Mouse (Mus musculus) layer of hippocampus, postnatal 10 days (tissue): ENCODE measurements at regions not wholly inside any gene's neighbourhood (a gene's known extent, or its start where the extent isn't known, plus 50 kb on each side); places are given as distances from the start of the nearest gene placed in this dataset.

Experiments used
- DNase-seq, 2 experiments: peaks; one replicate each; pipeline ENCODE4 v3.0.0; 2021; ENCODE audit warnings: low spot score in 2 of 2

- no peak for DNase-seq
Measured at GRCm38 (mm10) chr17:4196793-4197448, 500.9 kb upstream of the Nox3 start.

DNA sequence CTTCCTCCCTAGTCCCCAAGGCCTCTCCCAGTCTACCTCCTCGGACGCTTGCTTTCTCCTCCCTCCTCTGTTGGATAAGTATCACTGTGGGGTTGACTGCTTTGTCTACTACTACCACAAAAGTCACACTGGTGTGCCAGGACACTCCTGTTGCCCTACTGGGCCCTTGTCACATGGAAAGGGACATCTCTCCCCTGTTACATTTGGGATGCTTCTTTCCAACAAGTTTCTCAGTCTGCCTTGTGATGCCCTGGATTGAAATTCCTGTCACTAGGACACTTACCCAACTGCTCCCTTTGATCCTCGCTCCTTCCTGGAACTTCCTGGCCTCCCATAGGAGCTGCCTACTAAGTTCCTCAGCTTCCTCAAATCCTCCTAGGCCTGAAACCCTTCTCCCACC is 501.9 kb upstream of the Nox3 start:
- no peak for DNase-seq

DNA sequence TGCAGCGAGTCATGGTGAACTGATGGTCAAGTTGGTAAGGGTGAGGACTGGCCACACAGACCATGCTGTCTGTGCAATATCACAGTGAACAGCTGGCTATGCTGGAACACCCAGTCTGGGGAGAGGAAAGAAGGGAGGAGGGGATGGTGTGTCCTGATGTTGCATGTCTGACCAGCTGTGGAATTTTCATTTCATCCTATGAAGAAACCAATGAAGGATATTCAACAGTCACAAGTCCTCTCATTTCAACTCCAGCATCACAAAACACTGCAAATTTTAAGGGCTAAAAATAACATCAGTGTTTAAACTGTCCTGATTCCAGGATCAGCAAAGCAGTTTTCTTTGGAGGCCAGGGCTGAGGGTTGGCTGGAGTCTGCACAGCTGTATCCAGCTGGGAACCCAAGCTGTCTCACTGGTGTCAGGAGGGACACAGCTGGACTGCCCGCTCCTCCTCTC is 503.7 kb upstream of the Nox3 start:
- DNase-seq = no peak

- DNase-seq = no peak
Measured at GRCm38 (mm10) chr17:4201300-4201699, 505.2 kb upstream of the Nox3 start.

DNA sequence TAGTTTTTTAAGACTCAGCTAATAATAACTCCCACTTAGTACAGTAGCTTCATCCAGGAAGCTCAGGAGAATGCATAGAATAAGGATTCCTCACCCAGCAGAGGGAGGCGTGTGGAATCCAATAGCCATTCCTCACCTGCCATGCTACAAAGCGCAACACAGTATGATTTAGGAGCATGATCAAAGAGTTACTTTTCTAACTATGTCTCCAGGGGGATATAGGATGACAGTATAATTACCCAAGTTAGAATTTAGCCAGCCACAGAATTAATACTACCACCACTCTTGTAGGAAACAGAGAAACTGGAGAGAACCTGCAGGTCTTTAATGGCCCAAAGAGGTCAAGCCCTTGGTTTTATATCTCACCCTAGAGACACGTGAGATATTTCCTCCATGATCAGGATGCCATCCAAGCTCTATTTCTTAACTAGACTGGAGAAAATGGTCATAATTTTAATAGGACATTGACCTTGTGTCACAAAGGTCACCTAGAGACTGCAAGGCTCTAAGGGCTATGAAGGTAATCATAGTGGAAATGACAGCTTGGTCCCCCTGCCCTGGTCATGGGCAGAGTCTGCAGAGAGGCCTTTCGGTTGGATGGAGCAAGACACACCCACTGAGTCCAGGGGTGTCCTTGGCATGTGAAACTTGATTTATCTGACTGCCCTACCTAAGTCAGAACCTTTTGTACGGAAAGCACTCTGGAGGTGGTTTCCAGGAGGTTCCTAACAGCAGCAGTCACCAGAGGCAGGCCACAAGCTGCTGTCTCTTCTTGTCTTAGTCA is 512.3 kb upstream of the Nox3 start:
- no peak for DNase-seq

DNA sequence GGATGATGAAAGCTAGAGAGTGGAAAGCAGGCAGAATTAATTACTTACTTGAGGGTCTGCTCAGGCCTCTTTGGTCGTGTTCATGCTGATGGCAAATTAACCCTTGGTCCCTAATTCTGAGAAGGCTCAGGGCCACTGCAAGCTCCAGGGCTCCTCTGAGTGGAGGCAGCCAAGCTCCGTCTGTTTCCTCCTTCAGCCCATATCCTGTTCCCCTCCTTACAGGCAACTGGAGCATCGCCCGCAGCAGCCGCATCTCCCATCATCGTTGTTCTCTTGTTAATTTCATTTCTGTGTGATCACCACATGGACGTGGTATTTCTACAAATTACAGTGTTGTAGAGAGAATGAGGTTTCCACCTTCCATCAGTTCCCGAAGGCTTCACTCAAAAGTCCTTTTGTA is 513.6 kb upstream of the Nox3 start:
- DNase-seq = no peak

GRCm38 (mm10) chr17:4212586-4212985 is 516.5 kb upstream of the Nox3 start:
- no peak for DNase-seq

DNA sequence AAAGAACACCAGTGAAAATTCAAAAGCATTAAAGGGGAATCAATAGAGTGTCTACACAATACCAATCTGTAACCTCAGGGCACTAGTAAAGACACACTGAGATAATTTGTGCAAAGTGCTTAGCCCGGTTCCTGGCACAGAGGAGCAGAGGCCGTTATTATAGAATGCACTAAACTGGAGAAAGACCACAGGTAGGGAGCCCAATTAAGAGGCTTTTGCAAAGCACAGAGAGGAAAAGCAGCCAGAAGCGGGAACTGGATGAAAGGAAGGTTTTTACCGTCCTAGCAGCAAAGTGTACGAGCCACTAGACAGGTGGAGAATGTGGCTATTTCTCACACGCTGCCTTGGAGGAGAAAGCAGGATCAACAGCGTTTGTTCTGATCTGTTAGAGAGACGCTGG is 518.9 kb upstream of the Nox3 start:
- no peak for DNase-seq

DNA sequence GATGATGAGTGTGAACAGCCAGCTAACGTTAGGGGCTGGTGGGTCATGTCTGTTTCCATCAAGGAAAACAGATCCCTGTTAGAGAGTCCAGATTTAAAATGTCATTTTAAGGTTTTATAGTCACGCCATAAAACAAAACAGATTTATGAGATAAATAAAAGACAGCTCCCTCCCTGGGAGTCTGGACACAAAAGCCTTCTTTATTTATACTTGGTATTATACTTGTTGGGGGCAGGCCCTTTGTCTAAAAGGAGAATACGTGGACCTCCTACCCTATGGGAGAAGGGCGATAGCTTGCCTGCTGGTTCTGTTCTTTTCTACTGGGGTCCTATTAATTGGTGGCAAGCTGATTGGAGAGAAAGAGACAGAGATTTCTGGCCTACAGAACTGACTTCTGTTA is 520.1 kb upstream of the Nox3 start:
- no peak for DNase-seq

GRCm38 (mm10) chr17:4216750-4217149 is 520.7 kb upstream of the Nox3 start:
- peak; percentile 25 to 51 for DNase-seq

DNA sequence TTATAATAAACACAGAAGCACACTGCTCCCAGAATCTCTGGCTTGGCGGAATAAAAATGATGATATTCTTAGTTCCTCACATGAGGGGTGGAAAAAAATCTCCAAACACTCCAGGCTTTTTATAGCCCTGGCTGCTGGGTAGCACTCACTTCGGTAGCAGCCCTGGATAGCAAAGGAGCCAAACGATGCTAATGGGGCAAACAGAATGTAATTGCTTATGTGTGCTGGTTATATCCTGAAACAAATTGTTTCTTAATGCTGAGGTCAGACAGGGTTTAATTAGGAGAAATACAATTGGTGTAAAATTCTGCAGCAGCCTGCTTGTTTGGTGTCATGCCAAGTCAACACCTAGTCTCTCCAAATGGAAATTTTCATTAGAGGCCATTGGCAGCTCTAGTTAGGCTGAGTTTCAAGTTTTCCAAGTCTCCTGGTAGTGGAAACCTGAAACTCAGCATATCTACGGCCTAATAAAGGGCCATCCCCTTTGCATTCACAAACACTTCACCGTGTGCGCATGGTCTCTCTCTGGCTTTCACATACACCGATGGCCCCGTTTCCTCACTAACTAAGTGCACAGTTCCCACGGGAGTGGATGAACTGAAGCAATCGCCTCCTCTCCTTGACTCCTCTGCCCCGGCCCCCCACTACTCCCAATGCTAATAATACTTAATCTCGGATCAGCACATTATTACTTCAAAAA is 524.8 kb upstream of the Nox3 start:
- DNase-seq = no peak

- DNase-seq = no peak
Measured at GRCm38 (mm10) chr17:4227889-4228288, 531.8 kb upstream of the Nox3 start.

GRCm38 (mm10) chr17:4229969-4230368 is 533.9 kb upstream of the Nox3 start:
- DNase-seq = no peak

GRCm38 (mm10) chr17:4250476-4250875 is 554.4 kb upstream of the Nox3 start:
- no peak for DNase-seq

DNA sequence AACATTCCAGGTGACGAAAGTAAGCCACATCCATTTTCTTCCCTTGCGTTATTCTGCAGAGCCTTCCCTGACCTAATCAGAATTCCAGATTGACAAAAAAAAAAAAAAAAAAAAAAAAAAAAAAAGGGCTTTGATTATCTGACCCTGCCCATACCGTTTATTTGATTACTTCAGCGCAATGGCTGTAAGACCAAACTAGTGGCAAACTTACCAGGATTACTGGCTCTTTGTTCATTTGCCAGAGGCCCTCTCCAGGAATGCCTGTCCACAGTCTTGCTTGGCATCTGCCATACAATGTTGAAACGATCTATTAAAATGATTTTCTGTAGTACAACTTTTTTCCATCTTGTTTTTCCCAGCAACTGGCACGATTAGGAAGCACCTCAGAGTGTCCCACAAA is 569.4 kb upstream of the Nox3 start:
- no peak for DNase-seq

DNA sequence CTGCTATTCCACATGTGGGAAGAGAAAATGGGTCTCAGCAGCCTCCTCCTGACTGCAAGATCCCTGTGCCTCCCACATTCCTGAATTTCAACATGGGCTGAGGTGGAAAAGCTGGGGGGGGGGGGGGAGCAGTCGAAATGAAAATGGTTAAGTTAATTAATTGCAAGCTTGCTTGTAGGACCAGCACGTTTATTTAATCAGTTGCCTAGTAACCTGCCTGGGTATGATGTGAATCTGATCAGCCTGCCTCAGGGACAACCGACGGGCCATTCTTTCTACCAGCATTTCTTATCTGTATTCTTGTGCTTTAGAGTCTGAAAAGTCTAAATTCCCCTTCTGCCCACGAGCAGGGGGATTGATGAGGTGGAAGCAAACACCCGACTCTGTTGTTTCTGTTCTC is 569.9 kb upstream of the Nox3 start:
- DNase-seq = peak in 1 of 2 experiments; percentile 3

DNA sequence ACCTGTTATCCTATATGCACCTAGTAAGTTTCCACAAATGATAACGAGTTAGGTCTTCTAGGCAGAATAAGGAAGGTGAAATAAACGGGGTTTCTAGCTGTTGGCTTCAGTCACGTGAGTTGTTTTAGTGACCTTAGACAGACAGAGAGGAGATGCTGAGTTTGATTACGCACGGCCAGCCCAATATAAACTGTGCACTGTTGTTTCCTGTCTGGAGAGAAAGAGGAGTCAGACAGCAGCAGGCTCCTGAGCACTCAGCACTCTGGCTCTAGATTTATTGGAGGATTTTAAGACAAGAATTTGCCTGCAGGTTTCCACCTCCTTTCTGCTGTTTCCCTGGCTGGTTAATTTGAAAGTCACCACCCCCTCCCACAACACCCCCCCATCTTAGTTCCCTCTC is 570.4 kb upstream of the Nox3 start:
- DNase-seq = peak in 1 of 2 experiments; percentile 7

DNA sequence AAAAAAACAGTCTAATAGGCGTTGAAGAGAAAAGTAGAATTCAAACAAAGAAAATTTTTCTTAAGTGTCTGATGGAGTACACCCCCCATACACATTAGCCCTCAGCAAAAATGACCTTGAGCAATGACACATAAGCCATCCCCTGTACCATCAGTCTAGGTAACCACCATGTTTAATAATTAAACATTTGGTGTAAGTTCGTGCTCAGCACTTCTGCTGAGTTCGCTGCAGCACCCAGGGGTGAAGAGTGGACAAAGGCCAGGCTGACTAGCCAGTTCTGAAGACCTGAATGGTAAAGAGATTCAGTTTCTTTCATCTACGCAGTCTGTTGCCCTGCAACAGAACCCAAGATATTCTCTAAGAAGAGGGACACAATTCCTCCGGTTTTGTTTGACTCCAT is 572.3 kb upstream of the Nox3 start:
- no peak for DNase-seq

GRCm38 (mm10) chr17:4272456-4272855 is 576.4 kb upstream of the Nox3 start:
- DNase-seq = no peak

DNA sequence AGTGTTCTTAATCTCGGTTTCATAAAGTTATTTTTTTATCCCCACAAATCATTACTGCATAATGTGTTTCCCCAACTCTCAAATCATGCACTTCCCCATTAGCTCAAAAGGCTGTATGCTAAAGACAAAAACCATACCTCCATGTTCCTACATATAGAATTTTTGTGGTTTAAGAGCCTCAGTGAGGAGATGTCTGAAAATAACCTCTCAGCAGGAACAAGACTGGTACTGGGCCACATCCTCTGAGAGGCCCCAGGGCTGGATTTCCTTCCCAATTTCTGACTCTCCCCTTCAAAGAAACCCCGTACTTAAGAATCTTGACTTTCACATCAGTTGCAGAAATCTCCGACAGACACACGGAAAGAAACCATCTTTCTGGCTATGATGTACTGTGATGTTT is 580.7 kb upstream of the Nox3 start:
- DNase-seq = no peak

DNA sequence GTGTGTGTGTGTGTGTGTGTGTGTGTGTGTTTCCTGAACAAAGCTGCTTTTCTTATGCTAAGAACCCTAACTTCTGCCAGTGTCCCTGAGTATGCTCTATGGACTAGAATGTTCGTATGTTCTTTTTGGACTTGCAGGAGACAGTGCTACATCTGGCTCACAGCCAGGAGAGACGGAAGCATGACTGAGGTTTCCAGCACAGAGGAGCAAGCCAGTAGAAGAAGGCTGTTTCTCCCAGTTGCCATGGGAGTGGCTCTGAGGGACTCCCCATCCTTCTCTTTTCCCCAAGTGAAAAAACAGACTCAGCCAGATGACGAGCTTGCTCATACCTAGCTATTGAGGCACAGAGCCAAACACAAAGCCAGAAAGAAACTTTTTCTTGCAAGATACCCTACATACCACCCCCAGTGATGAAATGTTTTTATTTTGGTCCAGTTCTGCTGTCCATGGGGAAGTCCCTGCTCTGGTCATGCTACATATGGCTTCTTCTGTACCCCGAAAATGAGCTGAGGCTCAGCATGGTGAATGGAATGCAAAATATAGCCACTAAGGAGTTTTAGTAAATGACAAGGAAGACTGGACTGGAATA is 582.3 kb upstream of the Nox3 start:
- DNase-seq = no peak

DNA sequence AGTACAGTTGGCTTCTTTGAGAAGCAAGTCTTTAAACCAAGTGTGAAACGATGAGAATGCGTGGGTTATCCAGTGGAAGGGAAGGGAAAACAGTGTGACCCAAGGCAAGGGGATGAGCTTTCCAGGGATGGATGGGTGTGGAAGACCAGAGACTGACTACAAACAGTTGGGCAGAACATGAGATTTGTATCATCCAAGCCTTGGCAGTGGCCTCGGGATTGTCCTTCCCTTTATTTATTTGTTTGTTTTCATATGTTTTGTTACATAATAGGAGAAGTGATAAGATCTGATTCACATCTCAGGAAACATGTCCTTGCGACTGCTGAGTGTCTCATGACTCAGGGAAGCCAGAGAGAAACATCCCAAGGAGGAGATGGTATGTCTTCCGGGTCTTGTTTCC is 585.4 kb upstream of the Nox3 start:
- no peak for DNase-seq
